Mouse (Mus musculus) hindbrain, embryonic 11.5 days (tissue): ENCODE data around the gene Slfn3. TPM values are rescaled to one million over a fixed set of nuclear protein-coding genes. Genes with fewer than 3 reads are reported as not detected.
A peak's percentile ranks its signal among the peaks of the same experiment; 100 is the strongest.
"Not testable (repeated sequence)": the region's sequence is repeated elsewhere in the genome, so short reads cannot be mapped to it uniquely, and the experiment has no call there.

Experiments used
- ATAC-seq: fragments of 200-750 bp; cut with Nextera tagmentation; 2 replicates; pipeline ENCODE4 v1.8.0; 2017; ENCODE audit warnings: mild to moderate bottlenecking, moderate TSS enrichment, moderate library complexity; ENCODE audit not compliant: low FRiP score
- DNase-seq: peaks from one replicate; pipeline ENCODE4 v3.0.0-alpha.2; 2015; ENCODE audit warnings: low spot score
- H3K27ac ChIP-seq: fragments of 300-500 bp; sonication (generic); 2 replicates; pipeline ENCODE4 v1.5.1; 2014; ENCODE audit warnings: mild to moderate bottlenecking, low read depth, low read length
- H3K27me3 ChIP-seq: fragments of 300-500 bp; sonication (generic); 2 replicates; pipeline ENCODE4 v1.6.1; 2014; ENCODE audit warnings: mild to moderate bottlenecking, low read length, moderate library complexity, mixed read lengths; ENCODE audit not compliant: control insufficient read depth, insufficient read depth
- H3K36me3 ChIP-seq: fragments of 300-500 bp; sonication (generic); 2 replicates; pipeline ENCODE4 v1.6.1; 2014; ENCODE audit warnings: mild to moderate bottlenecking, low read length, moderate library complexity, mixed read lengths; ENCODE audit not compliant: control insufficient read depth, insufficient read depth
- H3K4me1 ChIP-seq: fragments of 300-500 bp; sonication (generic); replicated peaks from 2 replicates; pipeline ENCODE4 v1.6.1; 2014; ENCODE audit warnings: low read length, mixed read lengths; ENCODE audit not compliant: control insufficient read depth, insufficient read depth
- H3K4me2 ChIP-seq: fragments of 300-500 bp; sonication (generic); replicated peaks from 2 replicates; pipeline ENCODE4 v1.6.1; 2014; ENCODE audit warnings: mild to moderate bottlenecking, low read depth, low read length
- H3K4me3 ChIP-seq: fragments of 300-500 bp; sonication (generic); 2 replicates; pipeline ENCODE4 v1.5.1; 2014; ENCODE audit warnings: low read depth, low read length
- H3K9ac ChIP-seq: fragments of 300-500 bp; sonication (generic); 2 replicates; pipeline ENCODE4 v1.6.1; 2014; ENCODE audit warnings: low read depth, low read length
- H3K9me3 ChIP-seq: fragments of 300-500 bp; sonication (generic); 2 replicates; pipeline ENCODE4 v1.6.1; 2016; ENCODE audit warnings: low read length; ENCODE audit not compliant: control insufficient read depth
- WGBS: fragments of 180-500 bp; shearing (Covaris S2); extraction: QIAGEN DNeasy Blood & Tissue Kit; methylation state at CpG from one replicate; pipeline ENCODE4 v1.1.7; 2014; 5-methylcytosine and 5-hydroxymethylcytosine counted together
- polyA plus RNA-seq: library from polyadenylated mRNA; unstranded; fragments of >200 nt; fragmentation: Nextera tagmentation; extraction: Ambion mirVana; gene quantifications from 2 replicates; pipeline ENCODE4 v1.2.1, GENCODE M21; 2014

The Slfn3 gene
- polyA plus RNA-seq, 1 experiment from 2014 or later, result 0.26 TPM

- H3K36me3 ChIP-seq, ATAC-seq, H3K27me3 ChIP-seq, H3K9ac ChIP-seq, H3K27ac ChIP-seq, H3K4me2 ChIP-seq, H3K4me3 ChIP-seq, H3K9me3 ChIP-seq, H3K4me1 ChIP-seq, DNase-seq: not testable (repeated sequence)
- WGBS, result 58% methylated on average over 5 of the region's 5 CpGs
Observed at GRCm38 (mm10) chr11:83257211-83257610, 66.1 kb downstream of the Slfn3 start.

GRCm38 (mm10) chr11:83262673-83263072, 71.5 kb downstream of the Slfn3 start:
- no peaks in the 10 kb centered on the region for H3K4me1 ChIP-seq
- no peaks in the 10 kb centered on the region for H3K36me3 ChIP-seq
- WGBS, result 97% methylated on average over 1 of the region's 1 CpGs
- H3K9me3 ChIP-seq, result no peaks in the 10 kb centered on the region
- ATAC-seq (no peak), DNase-seq (no peak)
- H3K27me3 ChIP-seq, result no peaks in the 10 kb centered on the region
- H3K9ac ChIP-seq, result no peak overlapping the region
- no peak overlapping the region for H3K4me3 ChIP-seq
- no peak overlapping the region for H3K4me2 ChIP-seq
- no peak overlapping the region for H3K27ac ChIP-seq

GRCm38 (mm10) chr11:83263146-83263545, 72.0 kb downstream of the Slfn3 start:
- H3K27ac ChIP-seq, result no peak overlapping the region
- DNase-seq, result peak; percentile 20
- H3K4me2 ChIP-seq, result no peak overlapping the region
- no peaks in the 10 kb centered on the region for H3K4me1 ChIP-seq
- no peaks in the 10 kb centered on the region for H3K9me3 ChIP-seq
- H3K36me3 ChIP-seq, result no peaks in the 10 kb centered on the region
- 63% methylated on average over 3 of the region's 3 CpGs for WGBS
- no peaks in the 10 kb centered on the region for H3K27me3 ChIP-seq
- no peak for ATAC-seq
- H3K9ac ChIP-seq, result no peak overlapping the region
- H3K4me3 ChIP-seq, result no peak overlapping the region

Other genes with a start within 250 kb of the Slfn3 start
- 0.85 and 1.3 TPM in 2 replicates for gene Slfn5, start 240.0 kb upstream of the Slfn3 start, polyA plus RNA-seq
- gene Slfn9, start 199.5 kb upstream of the Slfn3 start, polyA plus RNA-seq, result 9.7 and 10.1 TPM in 2 replicates
- 0.28 TPM in 2 replicates for gene Slfn8, start 170.5 kb upstream of the Slfn3 start, polyA plus RNA-seq
- 1.5 and 1.6 TPM in 2 replicates for gene Slfn2, start 126.2 kb upstream of the Slfn3 start, polyA plus RNA-seq
- gene Slfn1, start 74.5 kb upstream of the Slfn3 start, polyA plus RNA-seq, result not detected in 2 replicates
- gene Slfn4, start 16.1 kb upstream of the Slfn3 start, polyA plus RNA-seq, result not detected in 2 replicates
- 0.70 and 0.86 TPM in 2 replicates for gene Slfn14, start 95.4 kb downstream of the Slfn3 start, polyA plus RNA-seq
- 121 and 136 TPM in 2 replicates for gene Ap2b1, start 107.7 kb downstream of the Slfn3 start, polyA plus RNA-seq
- gene Pex12, start 111.3 kb downstream of the Slfn3 start, polyA plus RNA-seq, result 17.0 and 20.3 TPM in 2 replicates
- gene Rasl10b, start 217.8 kb downstream of the Slfn3 start, polyA plus RNA-seq, result 4.2 TPM in 2 replicates
- 0.19 and 0.43 TPM in 2 replicates for gene Gas2l2, start 238.1 kb downstream of the Slfn3 start, polyA plus RNA-seq
- 0.80 and 0.83 TPM in 2 replicates for gene 1700020L24Rik, start 246.3 kb downstream of the Slfn3 start, polyA plus RNA-seq